Mouse (Mus musculus): ENCODE measurements around the gene Celsr1. TPM values are rescaled to one million over a fixed set of nuclear protein-coding genes. Genes with fewer than 3 reads are reported as not detected.

Celsr1 gene
- polyA plus RNA-seq, 1 experiment from 2014 or later: 2.4 TPM

GRCm38 (mm10) chr15:85896284-85896683 is 137.3 kb downstream of the Celsr1 start:
- peak; percentile 21; the same call in 1 of the 2 replicates for ATAC-seq (ENCODE audit: low read depth)
- H3K36me3 ChIP-seq (ENCODE audit: control insufficient read depth, insufficient read depth, low read length): peaks cover 30% of the 10 kb centered on the region

GRCm38 (mm10) chr15:85893871-85894270 is 139.7 kb downstream of the Celsr1 start:
- no peak overlapping the region for H3K27ac ChIP-seq (ENCODE audit: low read depth, low read length)
- no peak overlapping the region for H3K4me3 ChIP-seq (ENCODE audit: low read depth, low read length)
- 91% methylated on average over 7 of the region's 7 CpGs for WGBS
- no peak overlapping the region for H3K9ac ChIP-seq (replicated peaks; ENCODE audit: low read depth, low read length)
- no peak for ATAC-seq (ENCODE audit: low read depth)
- H3K27me3 ChIP-seq (ENCODE audit: control insufficient read depth, insufficient read depth, low read length): no peaks in the 10 kb centered on the region
- no peak overlapping the region for H3K4me2 ChIP-seq (ENCODE audit: low read depth, low read length)
- H3K9me3 ChIP-seq (ENCODE audit: control insufficient read depth, low read length): no peaks in the 10 kb centered on the region
- H3K36me3 ChIP-seq (ENCODE audit: control insufficient read depth, insufficient read depth, low read length): peaks cover 28% of the 10 kb centered on the region
- H3K4me1 ChIP-seq (ENCODE audit: control insufficient read depth, insufficient read depth, low read length): peaks cover 16% of the 10 kb centered on the region

More at GRCm38 (mm10) chr15:85896284-85896683, 137.3 kb downstream of the Celsr1 start:
- no peaks in the 10 kb centered on the region for H3K27me3 ChIP-seq (ENCODE audit: control insufficient read depth, insufficient read depth, low read length)
- no peak overlapping the region for H3K9ac ChIP-seq (replicated peaks; ENCODE audit: low read depth, low read length)
- no peak overlapping the region for H3K4me3 ChIP-seq (ENCODE audit: low read depth, low read length)
- H3K4me2 ChIP-seq (ENCODE audit: low read depth, low read length): no peak overlapping the region
- no peaks in the 10 kb centered on the region for H3K9me3 ChIP-seq (ENCODE audit: control insufficient read depth, low read length)
- WGBS: 17% methylated on average over 8 of the region's 8 CpGs
- no peak overlapping the region for H3K27ac ChIP-seq (ENCODE audit: low read depth, low read length)
- peaks cover 18% of the 10 kb centered on the region for H3K4me1 ChIP-seq (ENCODE audit: control insufficient read depth, insufficient read depth, low read length)

DNA sequence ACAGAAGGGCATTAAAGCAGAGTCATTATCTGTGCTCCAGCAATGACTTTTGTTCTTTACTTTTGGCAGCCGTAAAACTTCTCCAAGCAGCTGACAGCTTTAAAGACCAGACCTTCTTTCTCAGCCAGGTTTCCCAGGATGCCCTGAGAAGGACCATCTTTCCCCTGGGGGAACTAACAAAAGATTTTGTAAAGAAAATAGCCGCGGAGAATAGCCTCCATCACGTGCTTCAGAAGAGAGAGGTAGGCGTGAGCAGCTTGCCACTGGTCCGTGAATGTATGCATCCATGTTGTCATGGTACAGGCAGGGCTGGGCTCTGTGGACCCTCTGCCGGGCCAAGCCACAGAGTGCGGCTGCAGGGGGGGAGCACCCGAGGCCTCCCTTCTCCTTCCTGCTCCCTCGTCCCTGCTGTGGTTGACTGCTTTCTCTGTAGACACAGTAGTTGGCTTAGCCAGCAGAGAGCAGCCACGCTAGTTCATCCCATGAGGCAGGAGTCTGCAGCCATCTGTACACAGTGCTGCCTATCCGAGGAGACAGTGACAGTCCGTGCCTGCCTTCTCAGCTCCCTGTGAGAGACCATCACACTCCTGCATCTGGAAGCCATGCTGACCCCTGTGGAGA is 141.0 kb downstream of the Celsr1 start:
- H3K27ac ChIP-seq (ENCODE audit: low read depth, low read length): peak overlapping the region; percentile 64
- peaks cover 16% of the 10 kb centered on the region for H3K4me1 ChIP-seq (ENCODE audit: control insufficient read depth, insufficient read depth, low read length)
- peak; percentile 80 for ATAC-seq (ENCODE audit: low read depth)
- H3K4me3 ChIP-seq (ENCODE audit: low read depth, low read length): no peak overlapping the region
- peaks cover 18% of the 10 kb centered on the region for H3K36me3 ChIP-seq (ENCODE audit: control insufficient read depth, insufficient read depth, low read length)
- 8% methylated on average over 13 of the region's 13 CpGs for WGBS
- no peak overlapping the region for H3K9ac ChIP-seq (replicated peaks; ENCODE audit: low read depth, low read length)
- no peaks in the 10 kb centered on the region for H3K27me3 ChIP-seq (ENCODE audit: control insufficient read depth, insufficient read depth, low read length)
- H3K4me2 ChIP-seq (ENCODE audit: low read depth, low read length): no peak overlapping the region
- H3K9me3 ChIP-seq (ENCODE audit: control insufficient read depth, low read length): no peaks in the 10 kb centered on the region

GRCm38 (mm10) chr15:85891971-85892370 is 141.6 kb downstream of the Celsr1 start:
- H3K27ac ChIP-seq (ENCODE audit: low read depth, low read length): peak overlapping the region; percentile 55; the same call in 1 of the 2 replicates
- H3K9ac ChIP-seq (replicated peaks; ENCODE audit: low read depth, low read length): no peak overlapping the region
- H3K4me2 ChIP-seq (ENCODE audit: low read depth, low read length): no peak overlapping the region
- 24% methylated on average over 10 of the region's 10 CpGs for WGBS
- peak; percentile 26; the same call in 1 of the 2 replicates for ATAC-seq (ENCODE audit: low read depth)
- peaks cover 15% of the 10 kb centered on the region for H3K36me3 ChIP-seq (ENCODE audit: control insufficient read depth, insufficient read depth, low read length)
- no peaks in the 10 kb centered on the region for H3K27me3 ChIP-seq (ENCODE audit: control insufficient read depth, insufficient read depth, low read length)
- H3K4me1 ChIP-seq (ENCODE audit: control insufficient read depth, insufficient read depth, low read length): peaks cover 16% of the 10 kb centered on the region
- H3K9me3 ChIP-seq (ENCODE audit: control insufficient read depth, low read length): no peaks in the 10 kb centered on the region
- H3K4me3 ChIP-seq (ENCODE audit: low read depth, low read length): no peak overlapping the region

- no peak overlapping the region for H3K9ac ChIP-seq (replicated peaks; ENCODE audit: low read depth, low read length)
- H3K4me2 ChIP-seq (ENCODE audit: low read depth, low read length): no peak overlapping the region
- no peak overlapping the region for H3K27ac ChIP-seq (ENCODE audit: low read depth, low read length)
- H3K4me3 ChIP-seq (ENCODE audit: low read depth, low read length): no peak overlapping the region
- no peaks in the 10 kb centered on the region for H3K9me3 ChIP-seq (ENCODE audit: control insufficient read depth, low read length)
- no peaks in the 10 kb centered on the region for H3K27me3 ChIP-seq (ENCODE audit: control insufficient read depth, insufficient read depth, low read length)
- peaks cover 16% of the 10 kb centered on the region for H3K4me1 ChIP-seq (ENCODE audit: control insufficient read depth, insufficient read depth, low read length)
- peaks cover 24% of the 10 kb centered on the region for H3K36me3 ChIP-seq (ENCODE audit: control insufficient read depth, insufficient read depth, low read length)
- no peak for ATAC-seq (ENCODE audit: low read depth)
- 94% methylated on average over 4 of the region's 4 CpGs for WGBS
Observed at GRCm38 (mm10) chr15:85889235-85889634, 144.3 kb downstream of the Celsr1 start.

DNA sequence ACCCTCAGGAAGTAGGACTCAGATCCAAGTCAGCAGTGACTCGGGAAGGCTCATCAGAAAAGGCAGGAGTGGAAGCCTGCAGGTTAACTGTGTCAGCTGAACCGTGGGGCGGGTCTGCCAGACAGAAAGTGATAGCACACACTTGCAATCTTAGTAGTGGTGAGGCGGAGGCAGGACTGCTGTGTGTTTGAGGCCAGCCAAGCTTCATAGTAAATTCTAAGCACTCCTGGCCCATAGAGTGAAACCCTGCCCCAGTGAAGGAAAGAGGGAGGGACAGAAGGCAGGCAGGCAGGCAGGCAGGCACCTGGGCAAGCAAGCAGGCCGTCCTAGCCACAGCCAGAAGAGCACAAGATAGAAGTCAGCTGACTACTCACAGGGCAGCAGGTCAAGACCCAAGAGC is 148.0 kb downstream of the Celsr1 start:
- WGBS: 88% methylated on average over 5 of the region's 5 CpGs
- Histone ChIP-seq H3K4me2 (ENCODE audit: low read depth, low read length) (no peak overlapping the region), H3K27ac (ENCODE audit: low read depth, low read length) (no peak overlapping the region), H3K9ac (replicated peaks; ENCODE audit: low read depth, low read length) (no peak overlapping the region), H3K36me3 (ENCODE audit: control insufficient read depth, insufficient read depth, low read length) (peaks cover 34% of the 10 kb centered on the region; the same call in 1 of the 2 replicates), H3K27me3 (ENCODE audit: control insufficient read depth, insufficient read depth, low read length) (no peaks in the 10 kb centered on the region), H3K4me1 (ENCODE audit: control insufficient read depth, insufficient read depth, low read length) (no peaks in the 10 kb centered on the region; the same call in 1 of the 2 replicates), H3K9me3 (ENCODE audit: control insufficient read depth, low read length) (no peaks in the 10 kb centered on the region), H3K4me3 (ENCODE audit: low read depth, low read length) (no peak overlapping the region)
- ATAC-seq (ENCODE audit: low read depth): no peak

DNA sequence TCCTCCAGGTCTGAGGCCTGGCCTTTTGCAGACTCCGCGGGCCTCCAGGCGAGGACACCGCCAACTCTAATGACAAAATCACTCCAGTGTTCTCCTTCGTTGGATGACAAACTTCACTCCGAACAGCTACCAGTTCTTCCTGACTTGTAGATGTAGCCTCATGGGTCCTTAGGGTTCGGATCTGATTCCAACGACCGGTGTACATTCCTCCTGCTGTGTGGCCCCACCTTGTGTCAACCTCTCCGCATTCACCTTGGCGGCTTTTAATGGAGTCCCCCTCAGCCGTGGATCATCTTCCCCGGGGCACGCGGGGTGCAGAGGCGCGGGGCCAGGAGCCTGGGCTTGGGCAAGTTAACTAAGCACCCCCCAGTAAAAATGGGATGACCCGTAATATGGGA is 154.1 kb downstream of the Celsr1 start:
- ATAC-seq (ENCODE audit: low read depth): no peak; the same call in none of the 2 replicates
- Histone ChIP-seq H3K9ac (replicated peaks; ENCODE audit: low read depth, low read length) (peak overlapping the region; percentile 84), H3K9me3 (ENCODE audit: control insufficient read depth, low read length) (no peaks in the 10 kb centered on the region), H3K4me1 (ENCODE audit: control insufficient read depth, insufficient read depth, low read length) (peaks cover 10% of the 10 kb centered on the region), H3K27ac (ENCODE audit: low read depth, low read length) (peak overlapping the region; percentile 86), H3K27me3 (ENCODE audit: control insufficient read depth, insufficient read depth, low read length) (no peaks in the 10 kb centered on the region), H3K4me3 (ENCODE audit: low read depth, low read length) (peak overlapping the region; percentile 74), H3K4me2 (ENCODE audit: low read depth, low read length) (peak overlapping the region; percentile 95), H3K36me3 (ENCODE audit: control insufficient read depth, insufficient read depth, low read length) (peaks cover 14% of the 10 kb centered on the region; the same call in 1 of the 2 replicates)
- WGBS: 1% methylated on average over 18 of the region's 18 CpGs

- WGBS: under 1% methylated on average over 46 of the region's 50 CpGs
- H3K27me3 ChIP-seq (ENCODE audit: control insufficient read depth, insufficient read depth, low read length): no peaks in the 10 kb centered on the region
- H3K9ac ChIP-seq (replicated peaks; ENCODE audit: low read depth, low read length): peak within 1 kb of the TSS; percentile 84
- peak within 1 kb of the TSS; percentile 87 for H3K27ac ChIP-seq (ENCODE audit: low read depth, low read length)
- peak within 1 kb of the TSS; percentile 74 for H3K4me3 ChIP-seq (ENCODE audit: low read depth, low read length)
- no peaks in the 10 kb centered on the region for H3K9me3 ChIP-seq (ENCODE audit: control insufficient read depth, low read length)
- H3K4me2 ChIP-seq (ENCODE audit: low read depth, low read length): peak within 1 kb of the TSS; percentile 95
- peaks cover 10% of the 10 kb centered on the region for H3K4me1 ChIP-seq (ENCODE audit: control insufficient read depth, insufficient read depth, low read length)
- peaks cover 12% of the 10 kb centered on the region; the same call in 1 of the 2 replicates for H3K36me3 ChIP-seq (ENCODE audit: control insufficient read depth, insufficient read depth, low read length)
- ATAC-seq (ENCODE audit: low read depth): peak; percentile 95
Observed at GRCm38 (mm10) chr15:85878848-85879497, 154.6 kb downstream of the Celsr1 start, which contains the start of gene Trmu. Gene Trmu, plus strand, starts transcription at chr15:85879312.

GRCm38 (mm10) chr15:85877336-85877735 is 156.2 kb downstream of the Celsr1 start:
- Histone ChIP-seq H3K9ac (replicated peaks; ENCODE audit: low read depth, low read length) (no peak overlapping the region), H3K4me1 (ENCODE audit: control insufficient read depth, insufficient read depth, low read length) (peaks cover 10% of the 10 kb centered on the region), H3K9me3 (ENCODE audit: control insufficient read depth, low read length) (no peaks in the 10 kb centered on the region), H3K4me3 (ENCODE audit: low read depth, low read length) (no peak overlapping the region), H3K4me2 (ENCODE audit: low read depth, low read length) (no peak overlapping the region), H3K36me3 (ENCODE audit: control insufficient read depth, insufficient read depth, low read length) (0 out of 2 replicates have a peak, but pooled peaks cover 2% of the 10 kb centered on the region), H3K27me3 (ENCODE audit: control insufficient read depth, insufficient read depth, low read length) (no peaks in the 10 kb centered on the region), H3K27ac (ENCODE audit: low read depth, low read length) (no peak overlapping the region)
- no peak for ATAC-seq (ENCODE audit: low read depth)
- 98% methylated on average over 7 of the region's 7 CpGs for WGBS

Measured in neural tube, embryonic 14.5 days (tissue).